Mouse (Mus musculus) adrenal gland, postnatal 14 days (tissue): ENCODE data around the gene Trim11. TPM values are rescaled to one million over a fixed set of nuclear protein-coding genes. Genes with fewer than 3 reads are reported as not detected.

Experiments used
- DNase-seq: peaks from one replicate; pipeline ENCODE4 v3.0.0; 2021; ENCODE audit warnings: mixed read lengths
- total RNA-seq: library from RNA; stranded (reverse); gene quantifications from 2 replicates; pipeline ENCODE4 v1.2.3, GENCODE M21; 2021

Gene Trim11
- total RNA-seq, 1 experiment from 2014 or later = 25.5 TPM

DNA sequence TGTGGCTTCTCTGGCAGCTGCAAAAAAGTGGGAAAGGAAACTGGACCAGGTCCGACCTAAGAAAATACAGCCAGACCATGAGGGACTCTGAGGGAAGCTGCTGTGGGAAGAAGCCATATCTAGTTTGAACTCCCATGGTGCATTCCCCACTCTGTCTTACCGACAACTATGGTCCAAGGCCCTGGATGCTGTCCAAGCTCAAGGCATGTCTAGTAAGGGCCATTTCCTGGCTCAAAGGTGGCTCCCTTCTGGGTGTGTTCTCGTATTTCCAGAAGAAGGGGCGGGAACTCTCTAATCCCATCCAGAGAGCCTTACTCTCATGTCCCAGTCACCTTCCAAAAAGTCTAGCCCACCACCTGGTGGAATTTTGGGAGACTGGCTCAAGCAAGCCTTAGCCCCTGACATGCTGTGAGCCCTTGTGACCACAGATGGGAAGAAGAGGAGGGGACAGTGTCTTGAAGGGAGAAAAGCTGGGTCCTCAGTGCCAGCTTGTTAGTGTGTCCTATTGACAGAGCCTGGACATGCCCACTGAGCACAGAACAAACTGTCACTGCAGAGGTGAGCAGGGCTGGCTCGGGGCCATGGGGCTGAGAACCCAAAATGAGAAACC, 2.6 kb downstream of the Trim11 start:
- peak; percentile 62 for DNase-seq

DNA sequence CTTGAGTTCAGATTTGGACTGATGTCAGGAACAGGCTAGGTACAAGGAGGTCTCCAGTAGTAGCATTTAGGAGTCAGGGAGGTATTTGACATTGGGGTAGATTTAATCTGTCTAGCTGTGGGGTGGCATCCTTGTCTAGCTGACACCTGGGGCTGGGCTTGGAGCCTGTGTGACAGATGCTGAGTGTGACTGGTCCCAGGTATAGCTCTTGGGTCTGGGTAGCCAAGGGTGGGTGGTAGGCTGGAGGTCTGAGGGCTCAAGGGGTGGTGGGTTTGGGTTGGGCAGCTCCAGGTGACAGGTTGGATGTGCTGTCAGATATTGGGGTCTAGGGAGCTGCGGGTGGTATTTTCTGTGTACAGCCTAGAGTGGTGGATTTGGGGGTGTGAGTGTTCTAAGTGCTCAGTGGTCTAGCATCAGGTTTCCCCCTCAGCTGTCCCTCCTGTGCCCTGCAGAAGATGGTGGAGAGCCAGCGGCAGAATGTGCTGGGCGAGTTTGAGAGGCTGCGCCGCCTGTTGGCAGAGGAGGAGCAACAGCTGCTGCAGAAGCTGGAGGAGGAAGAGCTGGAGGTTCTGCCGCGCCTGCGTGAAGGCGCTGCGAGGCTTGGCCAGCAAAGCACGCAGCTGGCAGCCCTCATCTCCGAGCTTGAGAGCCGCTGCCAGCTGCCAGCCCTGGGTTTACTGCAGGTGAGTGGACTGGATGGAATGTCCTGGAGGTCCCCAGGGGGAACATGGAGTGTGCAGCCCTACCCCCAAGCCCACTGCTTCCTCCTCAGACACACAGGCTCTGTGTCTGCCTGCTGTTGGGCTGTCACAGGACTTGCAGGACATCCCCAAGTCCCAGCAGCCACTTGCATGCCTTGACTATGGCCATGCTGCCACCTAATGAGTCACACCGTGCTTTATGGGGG, 3.9 kb downstream of the Trim11 start:
- DNase-seq = peak; percentile 78

- no peak for DNase-seq
Observed at GRCm38 (mm10) chr11:58982471-58983097, 4.7 kb downstream of the Trim11 start.

DNA sequence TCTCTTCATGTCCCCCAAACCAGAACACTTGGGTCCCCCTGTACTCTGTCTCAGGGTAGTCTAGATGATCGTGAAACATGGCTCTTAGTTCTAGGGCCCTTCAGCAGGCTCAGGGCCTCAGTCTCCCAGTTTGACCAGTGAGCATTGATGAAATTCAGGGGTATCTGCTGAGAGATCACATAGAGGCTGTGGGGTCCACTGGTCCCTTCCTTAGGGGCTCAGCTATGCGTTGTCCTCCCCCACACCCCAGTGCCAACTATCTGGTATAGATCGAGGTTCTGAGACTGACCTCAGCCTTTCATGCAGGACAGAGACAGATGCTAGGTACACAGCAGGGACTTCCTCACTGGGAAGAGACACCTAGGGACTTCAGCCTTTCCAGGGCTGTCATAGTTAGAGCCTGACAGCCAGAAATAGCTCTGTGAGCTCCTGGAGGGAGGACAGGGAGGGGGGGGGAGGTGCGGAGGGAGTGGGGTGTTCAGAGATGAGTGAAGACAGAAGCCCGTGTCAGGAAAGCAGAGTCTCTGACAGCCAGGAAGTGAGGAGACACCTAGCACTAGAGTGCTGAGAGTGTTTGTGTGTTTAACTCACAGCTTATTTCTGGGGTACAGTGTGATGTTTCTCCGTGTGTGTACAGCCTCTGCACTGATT, 5.9 kb downstream of the Trim11 start:
- DNase-seq = no peak

DNA sequence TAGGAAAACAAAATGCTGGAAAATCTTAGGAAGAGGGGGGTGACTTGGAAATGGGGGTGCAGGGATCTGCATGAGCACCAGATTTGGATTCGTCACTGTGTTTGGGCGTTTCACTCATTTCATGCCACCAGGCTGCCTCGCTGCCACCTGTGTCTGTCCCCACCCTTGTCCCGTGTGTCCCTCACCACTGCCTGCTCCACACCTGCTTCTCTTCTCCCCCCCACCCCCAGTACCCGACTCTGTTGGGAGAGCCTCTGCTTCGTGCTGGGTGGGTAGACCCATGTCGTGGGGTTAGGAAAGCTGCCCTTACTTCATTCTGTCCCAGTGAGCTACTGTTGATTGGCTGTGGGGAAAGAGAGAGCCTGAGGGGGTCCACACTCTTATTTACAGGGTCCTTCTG, 6.8 kb downstream of the Trim11 start:
- no peak for DNase-seq

GRCm38 (mm10) chr11:58985299-58985917, 7.5 kb downstream of the Trim11 start:
- peak; percentile 63 for DNase-seq

DNA sequence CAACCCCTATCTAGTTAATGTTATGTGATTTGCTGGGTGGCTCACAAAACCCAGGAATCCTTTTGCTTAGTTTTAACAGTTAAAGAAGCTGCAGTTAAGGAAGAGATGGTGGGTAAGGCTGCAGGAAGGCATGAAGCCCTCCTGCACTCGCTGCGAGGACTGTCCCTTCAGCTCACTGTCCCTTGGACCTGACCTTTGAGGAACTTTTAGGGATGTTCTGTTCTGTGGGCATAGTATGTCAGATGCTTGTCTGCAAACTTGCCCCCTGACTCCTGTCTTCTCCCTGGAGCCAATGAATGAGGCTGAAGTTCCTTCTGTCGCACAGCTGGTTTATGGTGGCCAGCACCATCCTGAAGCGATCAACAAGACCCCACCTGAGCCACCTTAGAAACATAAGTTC, 11.3 kb downstream of the Trim11 start:
- no peak for DNase-seq

- no peak for DNase-seq
Observed at GRCm38 (mm10) chr11:58990141-58990540, 12.2 kb downstream of the Trim11 start.

DNA sequence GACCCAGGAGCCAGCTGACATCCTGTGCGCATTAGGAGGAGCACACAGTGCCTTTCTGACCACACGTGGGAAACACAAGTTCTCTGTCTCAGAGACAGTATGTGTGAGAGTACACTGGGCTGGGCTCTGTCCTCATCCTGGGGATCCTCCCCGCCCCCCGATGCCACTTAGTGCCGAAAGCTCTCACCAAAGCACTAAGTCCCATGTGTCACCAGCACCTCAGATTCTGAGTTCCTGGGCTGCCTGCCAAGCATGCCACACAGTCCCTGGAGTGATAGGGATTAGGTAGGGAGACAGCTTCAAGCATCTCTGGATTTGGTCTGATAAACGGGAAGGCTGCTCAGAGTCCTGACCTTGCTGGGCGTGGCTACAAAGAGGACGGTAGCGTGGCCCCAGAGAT, 12.9 kb downstream of the Trim11 start:
- DNase-seq = peak; percentile 65

- no peak for DNase-seq
Observed at GRCm38 (mm10) chr11:58991911-58992310, 14.0 kb downstream of the Trim11 start.

DNA sequence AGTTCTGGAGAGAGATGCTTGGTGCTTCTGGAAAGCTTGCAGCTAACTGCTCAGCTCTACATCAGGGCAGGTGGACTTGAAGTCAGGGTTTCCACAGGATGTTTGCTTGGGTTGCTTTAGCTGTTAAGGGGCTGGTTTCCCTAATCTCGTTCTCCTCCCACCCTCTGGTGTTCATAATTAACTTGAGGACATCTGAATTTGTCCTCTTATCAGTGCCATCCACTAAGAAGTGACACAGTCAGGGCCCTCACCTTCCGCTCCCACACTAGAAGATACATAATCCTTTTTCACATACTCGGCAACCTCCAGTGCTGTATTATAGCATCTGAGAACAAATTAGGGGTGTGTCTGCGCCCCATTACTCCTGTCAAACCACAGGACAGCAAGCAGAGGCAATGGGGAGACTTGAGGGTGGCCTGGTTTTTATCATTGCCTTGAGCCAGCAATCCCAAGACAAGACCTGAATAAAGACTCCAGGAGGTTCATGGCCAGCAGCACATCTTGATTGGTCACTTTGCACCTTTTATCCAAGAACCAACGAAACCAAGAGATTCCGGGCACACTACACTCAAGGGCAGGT, 15.3 kb downstream of the Trim11 start:
- no peak for DNase-seq

GRCm38 (mm10) chr11:58994337-58994826, 16.5 kb downstream of the Trim11 start:
- peak; percentile 71 for DNase-seq

GRCm38 (mm10) chr11:58995061-58995806, 17.3 kb downstream of the Trim11 start:
- no peak for DNase-seq

- DNase-seq = no peak
Observed at GRCm38 (mm10) chr11:58995807-58996370, 18.0 kb downstream of the Trim11 start.

DNA sequence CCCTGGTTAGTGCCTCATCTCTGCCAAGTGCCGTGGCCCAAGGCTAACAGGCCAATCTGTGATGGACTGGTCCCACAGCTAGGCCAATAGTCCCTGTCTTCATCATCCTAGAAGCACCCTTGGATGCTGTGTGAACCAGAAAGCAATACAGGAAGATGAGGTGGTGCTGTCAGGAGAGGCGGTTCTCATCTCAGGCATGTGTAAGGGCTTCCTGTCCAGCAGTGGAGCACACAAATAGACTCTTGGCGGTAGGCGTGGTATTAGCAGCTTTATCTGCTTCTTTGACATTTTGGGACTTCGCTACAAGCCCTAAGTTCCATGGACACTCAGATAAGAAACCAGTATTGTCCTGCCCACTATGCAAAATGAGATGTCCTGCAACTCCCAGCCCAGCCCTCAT, 19.6 kb downstream of the Trim11 start:
- DNase-seq = no peak

- peak; percentile 55 for DNase-seq
Observed at GRCm38 (mm10) chr11:58999158-58999557, 21.3 kb downstream of the Trim11 start.

DNA sequence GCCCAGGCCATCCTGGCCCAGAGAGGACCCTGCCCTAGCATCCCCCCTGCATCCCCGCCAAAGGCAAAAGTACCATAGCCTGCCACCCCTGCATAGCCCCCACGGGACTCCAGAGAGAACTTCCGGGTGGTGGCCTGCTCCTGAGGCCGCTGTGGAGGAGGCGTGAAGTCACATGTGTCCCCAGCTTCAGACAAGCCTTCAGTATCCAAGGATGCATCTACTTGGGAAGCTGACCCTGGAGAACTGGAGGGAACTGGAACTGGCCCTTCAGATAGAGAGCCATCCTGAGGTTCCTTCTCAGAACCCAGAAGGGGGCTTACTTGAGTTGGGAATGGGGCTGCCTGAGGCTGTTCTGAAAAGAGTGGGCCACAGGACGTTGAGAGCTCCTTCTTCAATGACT, 21.9 kb downstream of the Trim11 start:
- no peak for DNase-seq

DNA sequence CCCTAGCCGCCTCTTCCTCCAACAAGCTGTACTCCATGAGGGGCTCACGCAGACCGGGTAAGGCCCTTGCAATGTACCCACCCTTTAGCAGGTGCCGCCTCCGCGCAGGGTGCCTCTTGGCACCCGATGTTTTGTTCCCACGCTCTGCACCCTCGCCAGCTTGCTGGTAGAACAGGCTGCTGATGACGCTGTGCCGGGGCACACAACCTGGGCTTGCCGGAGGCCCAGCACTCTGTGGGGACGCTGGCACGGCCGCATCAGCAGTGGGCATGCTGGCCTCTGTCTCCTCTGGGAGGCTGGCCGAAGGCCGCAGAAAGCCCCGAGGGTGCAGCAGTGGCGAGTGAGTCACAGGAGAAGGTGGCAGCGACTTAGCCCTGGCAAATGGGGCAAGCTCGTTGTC, 22.7 kb downstream of the Trim11 start:
- no peak for DNase-seq

DNA sequence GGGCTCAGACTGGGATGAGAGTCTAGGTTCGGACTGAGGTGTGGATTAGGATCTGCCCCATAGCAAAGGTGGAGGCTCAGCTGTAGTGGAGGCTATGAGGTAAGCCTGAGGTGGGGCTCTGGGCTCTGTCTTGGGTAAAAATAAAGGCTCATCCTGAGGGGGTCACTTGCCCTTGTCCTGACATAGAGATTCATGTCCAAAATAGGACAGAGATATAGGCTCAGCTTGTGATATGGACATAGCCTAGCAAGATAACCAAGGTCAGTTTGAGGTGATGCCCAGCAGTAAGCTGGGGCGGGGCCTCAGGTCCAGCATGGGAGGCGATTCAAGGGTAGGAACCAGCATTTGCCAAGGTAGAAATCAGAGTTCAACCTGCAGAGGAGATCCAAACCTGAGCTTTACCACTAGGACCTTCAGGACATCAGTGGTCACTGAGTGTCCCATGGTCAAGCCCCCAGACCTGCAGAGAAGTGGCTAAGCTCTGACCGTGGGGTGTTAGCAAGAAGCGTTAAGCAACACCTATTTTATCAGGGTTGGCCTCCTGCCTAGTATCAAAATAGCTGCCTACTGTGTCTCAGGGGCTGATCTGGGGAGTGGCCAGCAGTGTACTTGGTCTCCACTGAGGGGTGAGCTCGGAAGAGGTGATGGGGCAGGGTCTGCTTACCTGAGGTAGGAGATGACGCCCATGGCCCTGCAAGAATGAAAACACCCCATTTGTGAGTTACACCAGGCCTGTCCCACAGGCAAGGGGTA, 24.6 kb downstream of the Trim11 start:
- no peak for DNase-seq

- peak; percentile 84 for DNase-seq
Observed at GRCm38 (mm10) chr11:59015052-59015451, 37.2 kb downstream of the Trim11 start.
